Mouse (Mus musculus): ENCODE results near the gene Ddx41. TPM values are rescaled to one million over a fixed set of nuclear protein-coding genes. Genes with fewer than 3 reads are reported as not detected.
"Not testable (repeated sequence)": the region's sequence is repeated elsewhere in the genome, so short reads cannot be mapped to it uniquely, and the experiment has no call there.

Ddx41 gene
- polyA plus RNA-seq, 1 experiment from 2014 or later: 62.9 TPM

DNA sequence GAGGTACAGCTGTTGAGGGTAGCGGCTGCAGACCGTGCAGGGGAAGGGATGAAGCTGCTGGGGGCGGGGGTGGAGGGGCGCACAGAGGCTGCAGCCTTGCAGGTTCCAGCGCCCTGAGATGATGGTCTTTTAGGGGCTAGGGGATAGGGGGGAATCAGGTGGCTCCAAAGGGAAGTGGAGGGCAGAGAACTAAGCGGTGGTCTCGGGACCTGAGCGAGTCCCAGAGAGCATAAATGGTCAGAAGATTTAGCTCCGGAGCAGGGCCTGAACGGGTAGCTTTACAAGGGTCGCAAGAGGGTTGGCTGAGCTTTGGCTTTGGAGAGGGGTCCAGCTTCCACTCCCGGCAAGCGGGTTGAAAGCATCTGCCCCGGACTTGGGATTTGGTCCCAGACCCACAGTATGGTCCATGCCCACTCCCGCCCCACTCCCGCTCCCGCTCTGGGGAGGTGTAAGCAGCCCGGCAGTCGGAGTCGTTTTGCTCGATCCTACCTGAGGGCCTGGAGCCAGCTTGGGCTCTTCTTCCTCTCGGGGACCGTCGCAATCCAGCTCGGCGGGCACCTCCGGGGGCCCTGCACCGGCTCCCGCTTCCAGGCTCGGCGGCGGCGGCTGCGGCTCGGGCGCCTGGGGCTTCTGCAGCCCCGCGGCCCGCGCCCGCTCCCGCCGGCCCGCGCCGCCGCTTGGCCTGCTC, 34.0 kb upstream of the Ddx41 start:
- Histone ChIP-seq H3K9ac (ENCODE audit: low read depth, low read length) (peak overlapping the region; percentile 95), H3K4me1 (replicated peaks; ENCODE audit: control insufficient read depth, insufficient read depth, low read length) (peaks cover 11% of the 10 kb centered on the region), H3K9me3 (ENCODE audit: control insufficient read depth, low read length) (no peaks in the 10 kb centered on the region), H3K36me3 (ENCODE audit: control insufficient read depth, insufficient read depth, low read length) (peaks cover 6% of the 10 kb centered on the region; the same call in 1 of the 2 replicates), H3K27me3 (replicated peaks; ENCODE audit: control insufficient read depth, insufficient read depth, low read length) (no peaks in the 10 kb centered on the region), H3K4me3 (ENCODE audit: low read depth, low read length) (peak overlapping the region; percentile 81), H3K27ac (ENCODE audit: low read depth, low read length) (peak overlapping the region; percentile 81), H3K4me2 (peak overlapping the region; percentile 95)
- peak; percentile 62 for DNase-seq (ENCODE audit: low spot score)
- peak; percentile 71 for ATAC-seq (replicated peaks; ENCODE audit: low FRiP score)
- WGBS: under 1% methylated on average over 47 of the region's 47 CpGs

DNA sequence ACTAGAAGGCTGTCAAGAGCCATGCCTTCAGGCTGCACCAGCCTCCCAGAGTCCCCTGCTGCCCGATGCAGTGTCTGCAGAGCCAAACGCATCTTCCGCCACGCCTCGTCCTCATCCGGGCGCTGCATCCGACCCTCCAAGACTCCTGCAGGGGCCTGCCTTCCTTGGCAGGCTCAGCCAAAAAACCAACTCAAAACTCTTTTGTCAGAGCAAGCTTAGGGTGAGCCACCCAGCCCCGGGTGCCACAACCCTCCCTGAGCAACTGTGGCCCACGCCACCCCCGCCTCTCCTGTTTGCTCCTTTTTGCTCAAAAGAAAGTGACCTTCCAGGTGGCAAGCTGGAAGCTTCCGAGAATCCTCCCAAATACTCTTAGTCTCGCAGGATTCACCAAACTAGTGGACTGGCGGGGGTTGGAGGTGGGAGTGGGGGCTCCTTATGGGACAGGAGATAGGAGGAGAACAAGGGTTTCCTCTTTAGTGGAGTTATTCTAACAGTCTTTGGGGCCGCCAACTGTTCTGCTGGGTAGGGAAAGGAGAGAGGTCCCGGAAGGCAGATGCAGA, 33.3 kb upstream of the Ddx41 start:
- Histone ChIP-seq H3K9ac (ENCODE audit: low read depth, low read length) (peak overlapping the region; percentile 95), H3K4me1 (replicated peaks; ENCODE audit: control insufficient read depth, insufficient read depth, low read length) (peaks cover 11% of the 10 kb centered on the region), H3K9me3 (ENCODE audit: control insufficient read depth, low read length) (no peaks in the 10 kb centered on the region), H3K27me3 (replicated peaks; ENCODE audit: control insufficient read depth, insufficient read depth, low read length) (no peaks in the 10 kb centered on the region), H3K4me3 (ENCODE audit: low read depth, low read length) (peak overlapping the region; percentile 81), H3K4me2 (peak overlapping the region; percentile 95), H3K27ac (ENCODE audit: low read depth, low read length) (peak overlapping the region; percentile 81; the same call in 1 of the 2 replicates), H3K36me3 (ENCODE audit: control insufficient read depth, insufficient read depth, low read length) (peaks cover 6% of the 10 kb centered on the region; the same call in 1 of the 2 replicates)
- ATAC-seq (replicated peaks; ENCODE audit: low FRiP score) (no peak), DNase-seq (ENCODE audit: low spot score) (no peak)
- 16% methylated on average over 16 of the region's 16 CpGs for WGBS

DNA sequence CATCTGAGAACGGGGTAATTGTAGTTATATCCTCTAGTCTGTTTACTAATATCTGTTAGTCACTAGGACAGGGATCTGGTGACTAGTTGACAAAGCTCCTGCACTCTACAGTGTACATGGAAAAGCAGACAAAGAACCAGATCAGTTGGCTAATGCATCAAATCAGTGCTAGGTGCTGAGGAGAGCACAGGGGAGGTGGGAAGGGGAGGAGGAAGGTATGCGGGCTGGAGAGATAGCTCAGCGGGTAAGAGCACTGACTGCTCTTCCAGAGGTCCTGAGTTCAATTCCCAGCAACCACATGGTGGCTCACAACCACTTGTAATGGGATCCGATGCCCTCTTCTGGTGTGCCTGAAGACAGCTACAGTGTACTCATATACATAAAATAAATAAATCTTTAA, 32.1 kb upstream of the Ddx41 start:
- H3K4me3 ChIP-seq (ENCODE audit: low read depth, low read length); DNase-seq (ENCODE audit: low spot score); H3K4me2 ChIP-seq; ATAC-seq (replicated peaks; ENCODE audit: low FRiP score); H3K9me3 ChIP-seq (ENCODE audit: control insufficient read depth, low read length); H3K27ac ChIP-seq (ENCODE audit: low read depth, low read length); H3K36me3 ChIP-seq (ENCODE audit: control insufficient read depth, insufficient read depth, low read length); H3K9ac ChIP-seq (ENCODE audit: low read depth, low read length); H3K27me3 ChIP-seq (replicated peaks; ENCODE audit: control insufficient read depth, insufficient read depth, low read length): not testable (repeated sequence)
- H3K4me1 ChIP-seq (replicated peaks; ENCODE audit: control insufficient read depth, insufficient read depth, low read length): peaks cover 11% of the 10 kb centered on the region
- 92% methylated on average over 4 of the region's 4 CpGs for WGBS

- DNase-seq (ENCODE audit: low spot score) (no peak), ATAC-seq (replicated peaks; ENCODE audit: low FRiP score) (no peak)
- peaks cover 11% of the 10 kb centered on the region for H3K4me1 ChIP-seq (replicated peaks; ENCODE audit: control insufficient read depth, insufficient read depth, low read length)
- peaks cover 7% of the 10 kb centered on the region; the same call in 1 of the 2 replicates for H3K36me3 ChIP-seq (ENCODE audit: control insufficient read depth, insufficient read depth, low read length)
- H3K4me3 ChIP-seq (ENCODE audit: low read depth, low read length): no peak overlapping the region
- no peaks in the 10 kb centered on the region for H3K27me3 ChIP-seq (replicated peaks; ENCODE audit: control insufficient read depth, insufficient read depth, low read length)
- 93% methylated on average over 2 of the region's 2 CpGs for WGBS
- H3K27ac ChIP-seq (ENCODE audit: low read depth, low read length): no peak overlapping the region
- no peak overlapping the region for H3K9ac ChIP-seq (ENCODE audit: low read depth, low read length)
- no peak overlapping the region for H3K4me2 ChIP-seq
- H3K9me3 ChIP-seq (ENCODE audit: control insufficient read depth, low read length): no peaks in the 10 kb centered on the region
These were observed 31.5 kb upstream of the Ddx41 start for GRCm38 (mm10) chr13:55567949-55568348.

- Histone ChIP-seq H3K27me3 (replicated peaks; ENCODE audit: control insufficient read depth, insufficient read depth, low read length) (no peaks in the 10 kb centered on the region), H3K4me3 (ENCODE audit: low read depth, low read length) (no peak overlapping the region), H3K27ac (ENCODE audit: low read depth, low read length) (no peak overlapping the region), H3K36me3 (ENCODE audit: control insufficient read depth, insufficient read depth, low read length) (peaks cover 7% of the 10 kb centered on the region; the same call in 1 of the 2 replicates), H3K4me2 (no peak overlapping the region), H3K4me1 (replicated peaks; ENCODE audit: control insufficient read depth, insufficient read depth, low read length) (peaks cover 8% of the 10 kb centered on the region), H3K9me3 (ENCODE audit: control insufficient read depth, low read length) (no peaks in the 10 kb centered on the region), H3K9ac (ENCODE audit: low read depth, low read length) (no peak overlapping the region)
- DNase-seq (ENCODE audit: low spot score) (no peak), ATAC-seq (replicated peaks; ENCODE audit: low FRiP score) (no peak)
- 91% methylated on average over 6 of the region's 6 CpGs for WGBS
These were observed 30.5 kb upstream of the Ddx41 start for GRCm38 (mm10) chr13:55567001-55567400.

GRCm38 (mm10) chr13:55563266-55563879, 26.9 kb upstream of the Ddx41 start:
- H3K36me3 ChIP-seq (ENCODE audit: control insufficient read depth, insufficient read depth, low read length): peaks cover 7% of the 10 kb centered on the region; the same call in 1 of the 2 replicates
- 89% methylated on average over 7 of the region's 7 CpGs for WGBS
- no peak overlapping the region for H3K4me2 ChIP-seq

GRCm38 (mm10) chr13:55557499-55557898, 21.0 kb upstream of the Ddx41 start:
- no peaks in the 10 kb centered on the region for H3K4me1 ChIP-seq (replicated peaks; ENCODE audit: control insufficient read depth, insufficient read depth, low read length)
- 92% methylated on average over 6 of the region's 6 CpGs for WGBS
- H3K27me3 ChIP-seq (replicated peaks; ENCODE audit: control insufficient read depth, insufficient read depth, low read length): no peaks in the 10 kb centered on the region
- ATAC-seq (replicated peaks; ENCODE audit: low FRiP score): no peak
- no peak for DNase-seq (ENCODE audit: low spot score)
- no peaks in the 10 kb centered on the region for H3K9me3 ChIP-seq (ENCODE audit: control insufficient read depth, low read length)
- no peak overlapping the region for H3K9ac ChIP-seq (ENCODE audit: low read depth, low read length)
- H3K4me3 ChIP-seq (ENCODE audit: low read depth, low read length): no peak overlapping the region
- H3K4me2 ChIP-seq: no peak overlapping the region
- no peak overlapping the region for H3K27ac ChIP-seq (ENCODE audit: low read depth, low read length)
- H3K36me3 ChIP-seq (ENCODE audit: control insufficient read depth, insufficient read depth, low read length): peaks cover 3% of the 10 kb centered on the region; the same call in 1 of the 2 replicates

More at GRCm38 (mm10) chr13:55563266-55563879, 26.9 kb upstream of the Ddx41 start:
- H3K9me3 ChIP-seq (ENCODE audit: control insufficient read depth, low read length): no peaks in the 10 kb centered on the region
- no peak for ATAC-seq (replicated peaks; ENCODE audit: low FRiP score)
- H3K4me1 ChIP-seq (replicated peaks; ENCODE audit: control insufficient read depth, insufficient read depth, low read length): no peaks in the 10 kb centered on the region
- H3K27ac ChIP-seq (ENCODE audit: low read depth, low read length): no peak overlapping the region
- no peak for DNase-seq (ENCODE audit: low spot score)
- no peak overlapping the region for H3K4me3 ChIP-seq (ENCODE audit: low read depth, low read length)
- no peak overlapping the region for H3K9ac ChIP-seq (ENCODE audit: low read depth, low read length)
- no peaks in the 10 kb centered on the region for H3K27me3 ChIP-seq (replicated peaks; ENCODE audit: control insufficient read depth, insufficient read depth, low read length)

GRCm38 (mm10) chr13:55555921-55556320, 19.5 kb upstream of the Ddx41 start:
- WGBS: 89% methylated on average over 9 of the region's 9 CpGs
- no peak overlapping the region for H3K4me2 ChIP-seq
- no peak overlapping the region for H3K4me3 ChIP-seq (ENCODE audit: low read depth, low read length)
- H3K9ac ChIP-seq (ENCODE audit: low read depth, low read length): no peak overlapping the region
- H3K4me1 ChIP-seq (replicated peaks; ENCODE audit: control insufficient read depth, insufficient read depth, low read length): no peaks in the 10 kb centered on the region
- no peaks in the 10 kb centered on the region for H3K9me3 ChIP-seq (ENCODE audit: control insufficient read depth, low read length)
- DNase-seq (ENCODE audit: low spot score) (no peak), ATAC-seq (replicated peaks; ENCODE audit: low FRiP score) (no peak)
- peaks cover 6% of the 10 kb centered on the region; the same call in 1 of the 2 replicates for H3K36me3 ChIP-seq (ENCODE audit: control insufficient read depth, insufficient read depth, low read length)
- no peak overlapping the region for H3K27ac ChIP-seq (ENCODE audit: low read depth, low read length)
- no peaks in the 10 kb centered on the region for H3K27me3 ChIP-seq (replicated peaks; ENCODE audit: control insufficient read depth, insufficient read depth, low read length)
